Mouse (Mus musculus) cerebellum, postnatal 4 days (tissue): ENCODE results near the gene Lypd6.

ENCODE experiments used
- DNase-seq, 2 experiments: peaks; one replicate each; pipeline ENCODE4 v3.0.0; 2022; ENCODE audit warnings: low spot score in 2 of 2, mixed read lengths in 1 of 2

The Lypd6 gene

DNA sequence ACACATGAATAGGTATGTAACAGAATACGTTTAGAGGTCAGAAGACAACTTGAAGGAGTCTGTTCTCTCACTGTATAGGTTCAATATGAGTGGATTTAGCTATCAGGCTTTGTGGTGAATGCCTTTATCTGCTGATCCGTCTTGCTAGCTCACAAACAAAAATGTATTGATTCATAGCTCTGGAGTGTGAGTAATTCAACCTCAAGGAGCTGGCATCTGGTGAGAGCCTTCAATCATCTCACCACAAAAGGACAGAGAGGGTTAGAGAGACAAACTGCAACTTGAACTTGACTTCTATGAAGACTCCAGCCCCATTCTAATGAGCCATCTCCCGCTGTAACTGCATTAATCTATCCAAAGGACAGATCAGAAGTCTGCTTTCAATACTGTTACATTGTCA lies 40.6 kb downstream of the Lypd6 start:
- DNase-seq: no peak

DNA sequence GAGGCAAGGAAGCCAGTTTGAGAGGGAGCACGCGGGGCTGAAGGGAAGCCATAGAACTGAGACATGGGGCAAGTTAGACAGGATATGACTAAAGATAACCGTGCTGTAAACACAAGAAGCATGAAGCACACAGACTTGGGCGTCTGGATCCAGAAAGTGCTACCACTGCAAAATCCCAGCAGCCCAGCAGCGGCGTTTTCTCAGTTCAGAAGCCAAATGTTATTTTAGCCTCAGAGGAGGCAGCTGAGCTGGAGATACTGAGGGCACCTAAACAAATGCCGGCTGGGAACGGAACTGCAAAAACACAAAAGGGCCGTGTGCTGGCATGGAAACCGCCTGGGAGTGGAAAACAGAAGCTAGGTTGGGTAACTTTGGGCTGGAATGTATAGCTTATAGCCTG lies 43.9 kb downstream of the Lypd6 start:
- DNase-seq: no peak

DNA sequence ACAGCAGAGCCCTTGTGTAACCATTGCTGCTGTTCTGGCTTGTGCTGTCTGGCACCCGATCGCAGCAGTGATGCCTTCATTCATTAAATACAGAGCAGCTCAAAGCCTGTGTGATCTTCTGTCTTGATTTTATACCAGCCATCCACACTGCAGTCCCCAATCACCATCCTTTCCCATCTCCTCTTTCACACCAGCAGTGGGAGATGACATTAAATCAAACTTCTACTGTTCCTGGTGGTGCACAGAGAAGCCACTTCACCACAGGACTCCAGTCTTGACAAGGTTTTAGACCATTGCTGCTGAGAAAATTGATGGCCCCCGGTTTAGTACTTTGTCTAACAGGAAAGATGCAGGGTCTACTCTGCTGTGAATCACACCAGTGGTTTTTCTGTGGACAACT lies 44.9 kb downstream of the Lypd6 start:
- DNase-seq: no peak

DNA sequence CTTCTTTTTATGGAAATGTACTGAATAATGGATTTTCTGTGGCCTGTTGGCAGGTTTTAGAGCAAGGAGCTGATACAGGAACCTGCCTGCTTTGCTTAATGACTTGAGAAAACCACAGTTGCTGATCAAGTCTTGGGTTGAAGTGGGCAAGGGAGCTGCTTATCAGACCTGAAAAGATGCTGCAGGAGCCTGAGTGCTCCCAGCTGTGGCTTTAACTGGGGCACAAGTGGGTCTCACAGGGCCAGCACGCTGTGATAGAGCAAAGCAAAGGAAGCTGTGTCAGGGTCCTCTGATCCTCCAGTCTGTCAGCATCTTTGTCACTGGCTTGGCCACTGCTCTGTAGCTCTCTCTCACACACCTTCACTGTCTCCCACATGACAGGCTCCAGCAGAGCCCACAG lies 45.4 kb downstream of the Lypd6 start:
- DNase-seq: no peak

DNA sequence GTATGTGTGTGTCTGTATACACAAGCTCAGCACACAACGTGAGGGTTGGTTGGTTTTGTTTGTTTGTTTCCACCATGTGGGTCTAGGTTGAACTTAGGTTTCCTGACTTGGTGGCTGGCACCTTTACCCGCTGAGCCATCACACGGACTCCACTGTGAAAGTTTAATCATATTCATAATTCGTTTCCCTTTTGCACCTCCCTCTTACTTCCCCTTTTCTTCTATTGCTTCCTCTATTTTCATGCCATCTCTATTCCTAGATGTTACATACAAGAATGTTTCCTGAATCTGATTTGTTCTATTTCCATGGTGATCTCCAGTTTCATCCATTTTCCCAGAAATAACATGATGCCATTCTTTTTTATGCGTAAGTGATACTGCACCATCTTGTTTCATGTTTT lies 46.2 kb downstream of the Lypd6 start:
- no peak for DNase-seq

DNA sequence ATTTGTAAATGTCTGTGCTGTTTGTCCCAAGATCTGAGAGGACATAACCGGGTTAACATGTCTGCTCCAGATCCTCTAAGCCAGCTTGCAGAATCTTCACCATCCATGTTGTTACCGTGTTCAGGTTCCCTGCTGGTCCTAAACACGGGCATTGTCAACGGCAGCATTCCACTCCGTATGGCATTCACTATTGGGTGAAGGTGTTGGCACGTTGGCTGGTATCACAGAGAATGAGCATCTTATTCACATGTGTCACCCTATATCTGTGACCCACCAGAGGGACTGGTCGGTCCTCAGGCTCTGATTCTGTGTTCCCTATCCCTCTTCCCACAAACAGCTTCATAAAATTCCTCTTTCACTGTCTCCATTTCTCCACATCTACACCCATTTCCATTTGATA lies 52.9 kb downstream of the Lypd6 start:
- no peak for DNase-seq

DNA sequence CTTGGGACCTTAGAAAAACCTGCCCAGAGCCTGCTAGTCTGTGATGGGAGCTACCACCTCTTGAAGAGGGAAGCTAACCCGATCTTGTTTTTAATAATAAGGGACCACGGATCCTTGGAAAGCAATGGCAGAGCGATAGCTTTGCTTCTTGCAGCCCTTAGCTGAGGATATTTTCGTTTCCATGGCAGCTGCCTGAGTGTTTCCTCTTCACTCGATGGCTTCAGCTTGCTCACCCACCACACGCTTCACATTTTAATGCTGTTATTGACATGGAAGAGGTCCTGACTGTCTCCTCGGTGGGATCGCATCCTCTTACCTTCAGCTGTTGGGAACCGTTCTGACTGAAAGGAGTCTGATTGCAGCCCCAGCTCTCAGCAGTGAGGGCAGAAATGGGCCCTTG lies 54.6 kb downstream of the Lypd6 start:
- DNase-seq: no peak

DNA sequence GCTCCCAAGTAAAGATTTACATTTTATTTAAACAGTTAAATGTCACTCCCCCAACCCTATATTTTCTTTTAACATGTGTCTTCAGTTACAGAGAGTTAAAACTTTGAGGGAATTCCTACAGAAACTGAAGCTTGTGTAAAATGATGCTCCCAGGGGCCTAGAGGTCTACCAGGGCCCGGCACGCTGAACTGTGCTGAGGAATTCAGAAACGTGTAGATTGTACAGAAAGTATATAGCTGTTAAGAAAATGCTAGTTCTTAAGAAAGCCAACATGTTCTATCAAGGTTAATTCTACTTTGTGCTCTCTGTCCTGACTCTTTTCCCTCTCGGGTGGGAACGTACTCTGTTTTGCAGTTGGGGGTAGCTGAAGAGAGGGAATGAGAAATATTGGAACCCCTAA lies 57.1 kb downstream of the Lypd6 start:
- no peak for DNase-seq

DNA sequence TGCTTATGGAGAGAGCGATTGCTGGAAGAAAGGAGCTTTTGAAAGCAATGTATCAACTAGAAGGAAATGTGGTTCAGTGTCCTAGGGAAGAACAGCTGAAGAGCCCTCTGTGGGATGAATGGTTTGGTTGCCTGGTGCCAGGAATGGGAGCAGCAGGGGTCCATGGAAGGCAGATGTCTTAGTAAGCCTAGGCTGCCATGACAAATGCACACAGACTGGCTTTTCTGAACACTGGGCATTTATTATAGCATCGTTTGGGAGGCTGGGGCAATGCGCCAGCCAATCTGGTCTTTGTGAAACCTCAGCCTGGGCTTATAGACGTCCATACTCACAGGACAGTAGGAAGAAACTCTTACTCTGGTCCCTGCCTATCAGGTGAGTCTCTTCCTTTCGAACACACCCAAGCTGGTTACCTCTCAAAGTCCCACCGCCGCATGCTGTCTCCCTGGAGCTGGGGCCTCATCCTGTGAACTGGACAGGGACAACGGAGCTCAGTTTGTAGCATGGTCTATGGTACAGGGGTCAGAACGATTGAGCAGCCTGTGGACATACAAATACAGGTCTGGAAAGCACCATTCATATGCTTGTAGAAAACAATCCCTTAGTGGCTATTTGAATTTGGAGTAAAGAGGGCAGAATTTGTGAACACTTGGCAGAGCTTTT lies 61.4 kb downstream of the Lypd6 start:
- peak in 1 of 2 experiments; percentile 75 for DNase-seq

DNA sequence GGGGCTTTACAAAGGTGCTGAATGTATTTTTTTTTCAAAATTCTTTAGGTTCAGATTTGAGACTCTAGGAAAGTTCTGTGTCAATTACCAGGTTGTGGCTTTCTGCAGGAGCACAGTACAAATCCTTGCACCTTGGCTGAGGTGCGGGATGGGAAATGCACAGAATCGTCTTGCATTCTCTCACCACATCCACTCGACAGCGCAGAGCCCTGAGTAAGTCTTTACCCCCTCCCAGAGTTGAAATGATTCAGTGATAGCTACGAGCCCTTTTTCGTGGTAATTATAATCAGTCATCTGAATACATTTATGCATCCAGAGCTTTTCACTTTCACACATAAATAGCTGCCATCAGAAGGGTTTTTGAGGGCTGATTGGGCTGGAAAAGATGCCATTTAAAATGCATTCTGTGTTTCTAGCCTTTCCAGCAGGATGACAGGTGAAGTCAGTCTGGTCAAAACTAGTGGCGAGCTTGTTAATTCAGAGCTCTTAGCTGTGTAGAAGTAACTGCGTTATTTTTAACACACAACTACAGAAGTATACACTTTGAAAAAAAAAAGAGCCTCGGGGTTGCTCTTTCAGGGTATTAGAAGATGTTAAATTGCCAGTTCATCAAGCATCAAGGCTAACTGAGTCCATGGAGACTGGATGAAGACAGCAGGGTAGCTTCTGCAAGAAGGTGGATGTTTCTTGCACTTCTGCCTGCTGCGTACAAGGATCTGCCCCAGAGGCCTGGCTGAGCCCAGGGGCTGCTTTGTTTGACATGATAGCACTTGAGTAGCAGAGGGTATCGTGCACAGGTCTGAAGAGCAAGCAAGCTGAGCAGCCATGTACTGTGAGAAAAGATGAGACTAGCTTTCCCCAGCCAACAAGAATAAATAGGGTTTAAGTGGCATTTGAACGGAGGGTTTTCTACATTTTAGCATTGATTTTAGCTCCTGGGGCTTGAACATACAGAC lies 62.4 kb downstream of the Lypd6 start:
- DNase-seq: no peak

DNA sequence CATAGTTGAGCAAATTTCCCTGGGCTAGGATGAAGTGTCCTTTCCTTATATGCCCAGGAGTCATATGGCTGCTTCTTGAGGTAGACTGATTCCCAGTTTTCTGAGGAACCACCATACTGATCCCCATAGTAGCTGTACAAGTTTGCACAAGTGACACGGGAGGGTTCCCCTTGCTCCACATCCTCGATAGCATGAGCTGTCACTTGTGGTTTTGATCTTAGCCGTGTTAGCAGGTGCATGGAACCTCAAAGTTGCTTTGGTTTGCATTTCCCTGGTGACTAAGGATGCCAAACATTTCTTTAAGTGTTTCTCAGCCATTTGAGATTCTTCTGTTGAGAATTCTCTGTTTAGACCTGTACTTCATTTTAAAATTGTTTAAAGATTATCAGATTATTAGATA lies 64.4 kb downstream of the Lypd6 start:
- DNase-seq: no peak

DNA sequence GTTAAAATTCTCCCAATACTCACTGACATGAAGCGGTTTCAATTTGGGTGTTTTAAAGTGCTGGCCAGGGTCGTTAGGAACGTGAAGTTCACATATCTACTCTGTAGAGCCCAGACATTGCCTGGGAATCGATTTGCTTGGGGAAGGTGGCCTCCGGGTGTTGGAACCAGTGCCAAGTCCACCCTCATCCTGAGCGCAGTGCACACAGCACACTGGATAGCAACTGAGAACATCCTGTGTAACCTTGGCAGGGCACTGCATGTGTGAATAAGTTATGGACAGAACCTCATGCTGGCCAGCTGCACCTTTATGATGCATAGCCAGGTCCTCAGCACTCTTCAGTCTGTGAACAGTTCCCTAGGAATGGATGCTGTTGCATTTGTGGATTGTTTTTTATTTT lies 77.4 kb downstream of the Lypd6 start:
- no peak for DNase-seq

DNA sequence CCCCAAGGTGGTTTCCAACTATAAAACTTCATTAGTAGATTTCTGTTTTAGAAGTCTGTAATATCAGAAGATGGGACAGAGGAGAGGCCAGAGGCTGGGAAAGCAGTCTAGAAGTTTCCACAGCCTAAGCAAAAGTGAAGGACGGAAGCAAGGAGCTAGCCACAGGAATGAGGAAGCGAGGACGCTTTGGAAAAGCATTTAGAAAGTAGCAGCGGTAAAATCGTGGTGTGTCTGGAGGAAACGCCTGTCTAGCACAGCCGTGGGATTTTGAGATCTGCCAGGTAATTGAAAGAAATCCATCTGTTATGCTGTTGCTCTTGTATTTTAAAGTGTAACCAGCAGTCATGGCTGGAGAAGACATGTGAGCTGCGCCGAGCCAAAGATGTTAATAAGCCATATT lies 81.1 kb downstream of the Lypd6 start:
- DNase-seq: no peak

DNA sequence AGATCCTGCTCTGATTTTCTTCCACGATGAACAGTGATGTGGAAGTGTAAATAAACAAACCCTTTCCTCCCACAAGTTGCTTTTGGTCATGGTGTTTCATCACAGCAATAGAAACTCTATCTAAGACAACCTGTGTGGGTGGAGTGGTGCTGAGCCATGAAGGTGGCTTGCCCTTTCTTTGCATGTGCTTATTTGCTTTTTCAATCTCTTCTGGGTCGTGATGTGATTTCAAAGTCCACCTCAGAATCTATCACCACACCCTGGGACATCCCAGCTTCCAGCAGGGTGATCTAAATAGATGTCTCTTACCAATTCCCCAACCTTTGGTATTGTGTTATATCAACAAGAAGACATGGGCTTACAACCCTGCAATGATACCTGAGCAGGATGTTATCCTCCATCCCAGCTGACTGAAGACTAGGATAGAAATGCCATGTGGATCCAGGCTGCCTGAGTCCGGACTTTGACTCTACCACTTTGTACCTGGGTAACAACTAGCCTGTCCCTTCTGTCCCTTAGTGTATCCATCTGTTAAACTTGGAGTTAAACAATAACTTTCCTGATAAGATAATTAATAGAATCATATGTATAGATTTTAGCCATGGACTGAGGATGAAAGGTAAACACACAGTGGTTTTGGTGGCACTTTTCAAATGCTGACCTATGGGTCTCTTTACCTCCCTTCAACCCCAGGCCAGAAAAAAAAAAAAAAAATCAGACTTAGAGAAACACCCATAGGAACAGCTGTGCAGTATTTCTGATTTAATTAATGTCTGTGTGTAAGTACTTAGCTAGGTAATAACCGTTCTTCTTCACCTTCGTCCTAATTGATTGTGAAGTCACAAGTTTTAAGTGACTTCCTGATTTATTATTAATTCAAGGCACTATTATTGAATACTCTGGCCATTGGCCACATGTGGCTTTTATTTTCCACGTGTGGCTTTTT lies 83.3 kb downstream of the Lypd6 start:
- DNase-seq: no peak

DNA sequence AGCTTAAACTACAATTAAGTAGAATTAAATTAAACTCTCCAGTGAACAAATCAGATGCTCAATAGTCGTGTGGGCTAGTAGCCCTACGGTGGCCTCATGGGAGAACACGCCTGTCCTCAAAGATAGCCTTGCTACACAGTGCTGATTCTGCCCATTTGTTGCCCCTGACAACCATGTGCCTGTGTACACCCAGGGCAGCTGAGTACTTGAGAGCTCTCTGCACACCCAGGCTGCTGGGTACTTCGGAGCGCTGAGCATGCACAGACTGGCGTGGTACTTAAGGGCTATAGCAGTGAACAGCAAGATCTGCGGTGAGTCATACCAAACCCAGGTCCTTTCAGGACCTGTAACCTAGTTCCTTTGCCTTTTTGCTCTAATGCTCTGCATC lies 84.0 kb downstream of the Lypd6 start:
- DNase-seq: no peak

DNA sequence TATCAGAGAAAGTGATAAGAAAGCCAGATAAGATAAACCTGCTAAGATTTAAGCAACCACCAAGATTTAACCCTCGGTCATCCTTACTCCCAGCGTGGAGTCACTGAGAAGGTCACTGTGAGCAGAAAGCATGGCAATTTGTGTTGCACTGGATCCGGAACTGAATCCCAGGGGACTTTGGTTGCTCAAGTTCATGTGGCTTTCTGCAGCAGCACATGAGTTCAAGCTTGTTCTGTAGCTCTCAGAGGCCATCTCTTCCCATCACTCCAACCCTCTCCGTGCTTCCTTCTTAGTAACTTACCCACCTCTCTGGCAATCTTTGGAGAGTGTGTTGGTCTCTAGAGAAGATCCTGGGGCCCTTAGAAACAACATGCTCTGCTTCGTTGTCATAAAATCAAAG lies 84.6 kb downstream of the Lypd6 start:
- no peak for DNase-seq

DNA sequence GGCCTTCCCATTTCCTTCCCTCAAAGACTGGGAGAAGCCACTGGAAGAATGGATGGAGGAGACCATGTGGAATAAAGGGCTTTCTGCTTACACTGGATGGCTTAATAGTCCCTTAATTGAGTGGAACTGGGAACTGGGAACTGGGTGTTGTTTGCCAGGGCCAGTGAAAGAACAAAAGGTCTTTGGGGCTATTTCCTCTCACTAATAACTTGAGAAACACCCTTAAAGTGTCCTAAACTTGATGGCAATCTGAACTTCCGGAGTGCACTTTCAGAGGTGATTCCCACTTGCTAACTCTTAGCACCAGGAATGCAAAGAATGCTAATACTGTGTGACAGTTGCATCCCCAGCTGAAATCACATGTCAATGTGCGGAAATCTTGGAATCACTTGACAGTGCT lies 85.2 kb downstream of the Lypd6 start:
- no peak for DNase-seq

DNA sequence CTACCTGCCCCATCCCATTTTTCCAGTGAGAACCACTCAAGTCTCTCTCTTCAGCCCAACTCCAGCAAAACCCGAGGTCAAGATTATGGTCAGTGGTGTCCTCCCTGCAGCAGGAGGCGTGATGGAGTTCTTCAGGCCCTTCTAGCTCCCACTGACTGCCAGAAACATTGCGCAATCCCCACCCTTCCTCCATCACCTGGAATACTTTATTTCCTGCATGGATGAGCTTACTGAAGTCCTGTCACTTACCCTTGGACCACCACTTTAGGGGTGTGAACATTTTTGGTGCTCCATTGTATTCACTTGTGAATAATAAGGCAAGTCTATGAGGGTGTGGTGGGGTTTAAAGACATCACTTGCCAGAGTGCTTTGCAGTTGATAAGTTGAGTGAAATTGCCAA lies 85.7 kb downstream of the Lypd6 start:
- DNase-seq: no peak

DNA sequence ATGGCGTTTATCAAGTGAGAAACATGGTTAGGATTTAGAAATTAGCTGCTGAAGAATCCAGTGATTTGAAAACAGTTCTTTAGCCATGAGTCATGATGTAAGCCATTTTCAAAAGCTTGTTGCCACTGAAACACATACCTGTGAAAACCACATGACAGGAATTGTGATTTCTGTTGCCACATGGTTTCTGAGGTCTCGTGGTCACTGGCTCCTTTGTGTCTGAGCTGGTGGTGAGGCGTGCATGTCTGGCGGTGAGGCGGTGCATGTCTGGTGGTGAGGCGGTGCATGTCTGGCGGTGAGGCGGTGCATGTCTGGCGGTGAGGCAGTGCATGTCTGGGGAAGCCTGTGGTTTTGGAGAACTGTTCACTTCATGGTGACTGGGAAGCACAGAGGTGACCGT lies 89.8 kb downstream of the Lypd6 start:
- DNase-seq: no peak

DNA sequence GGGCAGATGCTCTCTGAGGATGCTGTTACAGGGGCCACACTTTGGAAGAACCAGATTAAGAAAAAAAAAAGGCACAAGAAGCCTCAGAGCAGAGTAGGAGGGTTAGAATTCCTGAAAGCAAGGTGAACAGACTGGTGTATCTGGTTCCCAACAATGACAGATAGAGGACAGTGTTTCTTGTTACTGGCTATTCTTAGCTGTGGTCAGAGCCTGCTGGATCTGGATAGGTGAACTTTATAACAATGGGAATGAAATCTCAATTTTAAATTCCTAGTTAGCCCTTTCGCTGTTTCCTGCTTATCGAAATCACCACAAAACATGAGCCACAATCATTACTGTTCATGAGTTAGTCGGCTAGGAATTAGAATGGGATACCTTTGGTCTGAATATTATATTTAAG lies 93.8 kb downstream of the Lypd6 start:
- no peak for DNase-seq

DNA sequence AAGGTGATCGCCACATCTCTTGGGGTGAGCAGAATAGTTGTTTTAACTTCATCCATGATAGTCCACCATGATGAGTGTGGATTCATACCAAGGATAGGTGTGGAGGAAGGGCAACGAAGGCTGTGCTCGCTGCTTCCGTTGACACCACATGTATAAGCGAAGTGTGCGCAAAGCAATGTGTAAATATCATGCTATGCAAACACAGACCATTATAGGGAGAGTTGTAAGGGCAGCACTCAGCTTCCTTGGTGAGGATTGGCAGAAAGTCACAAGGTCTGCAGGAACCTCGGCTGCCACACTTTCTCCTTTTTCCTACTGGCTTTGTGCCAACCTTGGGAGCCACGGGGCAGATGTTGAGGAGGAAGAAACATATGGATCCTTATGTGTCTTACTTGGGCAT lies 97.4 kb downstream of the Lypd6 start:
- DNase-seq: no peak

DNA sequence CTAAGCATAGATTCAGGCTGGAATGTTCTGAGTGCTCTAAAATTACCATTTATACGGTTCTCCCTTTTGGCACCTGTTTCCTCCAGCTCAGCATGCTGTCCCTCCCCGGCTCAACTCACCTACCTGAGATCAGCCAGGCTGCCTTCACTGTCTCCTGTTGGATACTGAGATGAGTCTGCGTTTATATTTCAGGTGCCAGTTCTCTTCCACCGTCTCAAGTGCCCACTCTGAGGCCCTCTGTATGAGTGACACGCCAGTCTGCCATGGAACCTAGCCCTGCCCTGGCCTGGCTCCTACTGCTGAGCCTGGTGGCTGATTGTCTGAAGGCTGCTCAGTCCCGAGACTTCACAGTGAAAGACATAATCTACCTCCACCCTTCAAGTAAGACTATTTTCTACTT lies 99.0 kb downstream of the Lypd6 start:
- DNase-seq: no peak
